Mouse (Mus musculus) layer of hippocampus, adult 9-10 months (tissue): ENCODE results near the gene Fkbp14.

Experiments
- DNase-seq: peaks from one replicate; pipeline ENCODE4 v3.0.0; 2022; ENCODE audit warnings: low spot score

Gene Fkbp14

GRCm38 (mm10) chr6:54548314-54549019, 48.6 kb downstream of the Fkbp14 start:
- DNase-seq: no peak

- no peak for DNase-seq
Observed at GRCm38 (mm10) chr6:54543646-54544045, 53.5 kb downstream of the Fkbp14 start.

- DNase-seq: no peak
Observed at GRCm38 (mm10) chr6:54542836-54543235, 54.3 kb downstream of the Fkbp14 start.

GRCm38 (mm10) chr6:54540252-54540887, 56.7 kb downstream of the Fkbp14 start:
- DNase-seq: no peak

- DNase-seq: no peak
Observed at GRCm38 (mm10) chr6:54539396-54539795, 57.7 kb downstream of the Fkbp14 start.

GRCm38 (mm10) chr6:54538773-54539173, 58.3 kb downstream of the Fkbp14 start:
- DNase-seq: no peak

GRCm38 (mm10) chr6:54537053-54537452, 60.1 kb downstream of the Fkbp14 start:
- DNase-seq: no peak

GRCm38 (mm10) chr6:54535485-54535884, 61.6 kb downstream of the Fkbp14 start:
- DNase-seq: no peak

- DNase-seq: no peak
Observed at GRCm38 (mm10) chr6:54531048-54531481, 66.0 kb downstream of the Fkbp14 start.

GRCm38 (mm10) chr6:54530182-54530581, 66.9 kb downstream of the Fkbp14 start:
- DNase-seq: no peak

- DNase-seq: no peak
Observed at GRCm38 (mm10) chr6:54528666-54529065, 68.4 kb downstream of the Fkbp14 start.
